In the genomic region with DNA sequence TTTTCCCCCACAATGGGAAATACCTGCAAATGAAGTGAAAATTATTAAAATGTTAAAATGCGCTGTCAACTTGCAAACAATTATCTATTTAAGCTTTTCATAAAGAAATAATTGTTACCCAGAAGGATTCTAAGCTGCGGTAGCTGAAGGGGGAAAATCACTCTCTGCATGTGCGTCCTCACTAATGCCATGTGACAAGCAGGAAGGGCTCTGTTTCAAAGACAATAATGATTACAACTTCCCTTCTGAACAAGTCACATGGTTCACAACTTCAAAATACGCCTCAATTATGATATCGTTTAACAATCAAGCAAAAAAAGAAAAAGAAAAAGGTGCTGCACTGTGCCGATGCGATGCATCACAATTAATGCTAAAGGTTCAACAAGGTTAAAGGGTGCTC, we compare ENCODE assay signal across 17 mouse cellular contexts.
DNase-seq lines count a peak whose midpoint lies in the region; ATAC-seq and TF ChIP-seq lines count a peak whose summit lies in the region.
"Had no signal": no experiment of that assay in that cellular context is flagged by ENCODE, and none has a peak within 500 bp of the region (broad histone marks: within the 10 kb centered on the region; RNA-seq: fewer than 3 reads in every experiment).

No protein-coding gene starts in this region.

- no peak for TF ChIP-seq POLR2A in heart, adult 2 months (IDR thresholded peaks at IDR 0.05; ENCODE audit: insufficient read depth, low read depth, low read length)

- no peak for TF ChIP-seq EP300 in heart, adult 2 months (IDR thresholded peaks at IDR 0.05; ENCODE audit: insufficient read depth, low read depth, low read length)

- H3K36me3 ChIP-seq in heart, adult 2 months (ENCODE audit: control insufficient read depth, insufficient read depth, low read length): peaks cover 66% of the 10 kb centered on the region
- H3K36me3 ChIP-seq in limb, embryonic 11.5 days (ENCODE audit: control insufficient read depth, insufficient read depth, low read length): peaks cover 9% of the 10 kb centered on the region
- H3K36me3 ChIP-seq in limb, embryonic 10.5 days: peaks cover 35% of the 10 kb centered on the region
- no peaks in the 10 kb centered on the region for H3K36me3 ChIP-seq in forebrain, embryonic 15.5 days
- H3K36me3 ChIP-seq in neural tube, embryonic 15.5 days: no peaks in the 10 kb centered on the region
- H3K36me3 ChIP-seq: G1E had no signal

- no peaks in the 10 kb centered on the region for H3K9me3 ChIP-seq in limb, embryonic 11.5 days (ENCODE audit: control insufficient read depth, low read length)
- H3K9me3 ChIP-seq in limb, embryonic 10.5 days (replicated peaks): no peaks in the 10 kb centered on the region
- H3K9me3 ChIP-seq in forebrain, embryonic 15.5 days: no peaks in the 10 kb centered on the region
- H3K9me3 ChIP-seq in neural tube, embryonic 15.5 days (replicated peaks): no peaks in the 10 kb centered on the region
- H3K9me3 ChIP-seq: neural tube, embryonic 12.5 days had no signal

- intact Hi-C loops in heart, adult 2 months (cut with DNase I): no loop called here
- intact Hi-C loops in gastrocnemius, postnatal 14 days (cut with DNase I; ENCODE audit: low total_unique reads): no loop called here

- H3K9ac ChIP-seq in heart, adult 2 months (ENCODE audit: low read depth, low read length): no peak overlapping the region
- H3K9ac ChIP-seq in limb, embryonic 11.5 days (ENCODE audit: low read length): no peak overlapping the region
- peak overlapping the region; percentile 43 for H3K9ac ChIP-seq in forebrain, embryonic 15.5 days (replicated peaks)
- H3K9ac ChIP-seq in neural tube, embryonic 15.5 days (replicated peaks): peak overlapping the region; percentile 8; the same call in 1 of the 2 replicates
- H3K9ac ChIP-seq: neural tube, embryonic 12.5 days had no signal

- no peak for TF ChIP-seq CTCF in heart, adult 2 months (IDR thresholded peaks at IDR 0.05)

- DNase-seq in heart, adult 2 months: no peak
- no peak for DNase-seq in heart, postnatal 4 days
- peak; percentile 14 for DNase-seq in limb, embryonic 11.5 days (ENCODE audit: low spot score)
- DNase-seq in limb, embryonic 10.5 days (ENCODE audit: low spot score): no peak
- DNase-seq in gastrocnemius, postnatal 14 days: no peak
- DNase-seq: adrenal gland, postnatal 10 days; cerebellum, postnatal 14 days; gastrocnemius, postnatal 36 days; kidney, adult 2 months; kidney, postnatal 4 days; right cerebral cortex, adult 18-20 months; thymus, postnatal 4 days had no signal

- WGBS in heart, adult 2 months: 33% methylated on average over 7 of the region's 7 CpGs
- 82% methylated on average over 7 of the region's 7 CpGs for WGBS in limb, embryonic 11.5 days
- WGBS in limb, embryonic 10.5 days: 84% methylated on average over 7 of the region's 7 CpGs
- WGBS in forebrain, embryonic 15.5 days: 36% methylated on average over 7 of the region's 7 CpGs
- WGBS in neural tube, embryonic 15.5 days: 66% methylated on average over 7 of the region's 7 CpGs

- ATAC-seq in limb, embryonic 11.5 days (ENCODE audit: insufficient number of reproducible peaks, low FRiP score, low TSS enrichment, low read depth): no peak
- no peak for ATAC-seq in forebrain, embryonic 15.5 days (replicated peaks)
- ATAC-seq in neural tube, embryonic 15.5 days (ENCODE audit: low FRiP score): no peak
- ATAC-seq: lung, postnatal 0 days had no signal

- H3K27me3 ChIP-seq in heart, adult 2 months (ENCODE audit: control insufficient read depth, insufficient read depth, low read length): no peaks in the 10 kb centered on the region
- H3K27me3 ChIP-seq in limb, embryonic 11.5 days (ENCODE audit: control insufficient read depth, insufficient read depth, low read length): no peaks in the 10 kb centered on the region
- H3K27me3 ChIP-seq in limb, embryonic 10.5 days (ENCODE audit: low read depth, poor library complexity, severe bottlenecking): peaks cover 3% of the 10 kb centered on the region; the same call in 1 of the 2 replicates
- no peaks in the 10 kb centered on the region for H3K27me3 ChIP-seq in forebrain, embryonic 15.5 days
- H3K27me3 ChIP-seq in neural tube, embryonic 15.5 days (replicated peaks): no peaks in the 10 kb centered on the region
- H3K27me3 ChIP-seq: neural tube, embryonic 12.5 days had no signal

- H3K4me1 ChIP-seq in heart, adult 2 months (ENCODE audit: control insufficient read depth, insufficient read depth, low read length): peaks cover 36% of the 10 kb centered on the region
- H3K4me1 ChIP-seq in limb, embryonic 11.5 days (ENCODE audit: control insufficient read depth, insufficient read depth, low read length): peaks cover 6% of the 10 kb centered on the region; the same call in 1 of the 2 replicates
- peaks cover 25% of the 10 kb centered on the region for H3K4me1 ChIP-seq in limb, embryonic 10.5 days
- H3K4me1 ChIP-seq in forebrain, embryonic 15.5 days: peaks cover 50% of the 10 kb centered on the region
- peaks cover 38% of the 10 kb centered on the region for H3K4me1 ChIP-seq in neural tube, embryonic 15.5 days

- H3K27ac ChIP-seq in heart, adult 2 months: peak overlapping the region; percentile 43; the same call in 1 of the 2 replicates
- H3K27ac ChIP-seq in limb, embryonic 11.5 days (replicated peaks; ENCODE audit: low read depth, low read length): no peak overlapping the region
- H3K27ac ChIP-seq in limb, embryonic 10.5 days: no peak overlapping the region
- peak overlapping the region; percentile 93 for H3K27ac ChIP-seq in forebrain, embryonic 15.5 days (replicated peaks)
- H3K27ac ChIP-seq in neural tube, embryonic 15.5 days (replicated peaks): peak overlapping the region; percentile 76
- H3K27ac ChIP-seq: neural tube, embryonic 12.5 days had no signal

- H3K79me2 ChIP-seq in heart, adult 2 months (replicated peaks; ENCODE audit: control insufficient read depth, insufficient read depth, low read length): peaks cover 6% of the 10 kb centered on the region

- H3K4me2 ChIP-seq in limb, embryonic 11.5 days (ENCODE audit: low read depth, severe bottlenecking): no peak overlapping the region
- peak overlapping the region; percentile 48 for H3K4me2 ChIP-seq in forebrain, embryonic 15.5 days (replicated peaks)
- peak overlapping the region; percentile 93 for H3K4me2 ChIP-seq in neural tube, embryonic 15.5 days

- H3K4me3 ChIP-seq in heart, adult 2 months: no peak overlapping the region
- H3K4me3 ChIP-seq in limb, embryonic 11.5 days (ENCODE audit: low read depth, low read length): no peak overlapping the region
- no peak overlapping the region for H3K4me3 ChIP-seq in limb, embryonic 10.5 days
- H3K4me3 ChIP-seq in forebrain, embryonic 15.5 days: peak overlapping the region; percentile 75
- no peak overlapping the region for H3K4me3 ChIP-seq in neural tube, embryonic 15.5 days (replicated peaks)
- H3K4me3 ChIP-seq: neural tube, embryonic 12.5 days had no signal

Comparison
In these comparisons a context has a peak if more than half of its experiments do, and no peak if none do; other contexts are left out.
1. H3K27ac ChIP-seq: peak in heart, adult 2 months (single experiment), forebrain, embryonic 15.5 days (single experiment) and neural tube, embryonic 15.5 days (single experiment); none in limb, embryonic 11.5 days (single experiment) and limb, embryonic 10.5 days (single experiment).
2. H3K9ac ChIP-seq: peak in forebrain, embryonic 15.5 days (single experiment) and neural tube, embryonic 15.5 days (single experiment); none in heart, adult 2 months (single experiment) and limb, embryonic 11.5 days (single experiment).